15 mouse cellular contexts compared by ENCODE assay signal in the genomic region with DNA sequence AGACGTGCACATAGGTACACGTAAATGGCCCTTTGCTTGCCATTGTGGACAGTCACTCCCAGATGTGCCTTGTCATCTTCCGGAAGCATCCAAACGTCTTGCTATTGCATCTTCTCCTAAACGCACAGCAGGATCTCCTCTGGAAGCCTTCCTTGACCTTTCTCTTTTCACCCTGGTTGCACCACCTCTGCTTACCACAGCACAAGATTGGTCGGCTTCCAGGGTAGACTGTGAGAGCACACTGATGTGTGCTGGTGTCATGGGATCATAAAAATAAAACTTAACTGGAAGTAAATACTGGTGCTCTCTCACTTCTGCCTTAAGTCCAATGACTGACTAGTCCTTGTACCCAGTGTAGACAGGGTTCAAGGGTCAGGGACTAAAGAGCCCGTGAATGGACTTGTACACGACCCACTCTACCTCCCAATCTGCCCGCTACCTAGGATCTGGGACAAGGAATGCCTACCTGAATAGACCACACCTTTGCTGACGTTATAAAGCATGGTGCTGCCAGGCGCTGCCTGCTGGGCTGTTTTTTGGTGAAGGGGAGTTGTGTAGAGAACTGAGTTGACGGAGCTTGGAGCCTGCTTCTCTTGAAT. TPM values are rescaled to one million over a fixed set of nuclear protein-coding genes. Genes with fewer than 3 reads are reported as not detected.
DNase-seq lines count a peak whose midpoint lies in the region; ATAC-seq and TF ChIP-seq lines count a peak whose summit lies in the region.
"Had no signal": no experiment of that assay in that cellular context is flagged by ENCODE, and none has a peak within 500 bp of the region (broad histone marks: within the 10 kb centered on the region; RNA-seq: fewer than 3 reads in every experiment).

No protein-coding gene starts in this region.

- WGBS in hindbrain, embryonic 13.5 days, result 87% methylated on average over 12 of the region's 12 CpGs
- 83% methylated on average over 12 of the region's 12 CpGs for WGBS in hindbrain, postnatal 0 days
- 86% methylated on average over 12 of the region's 12 CpGs for WGBS in midbrain, embryonic 10.5 days
- 85% methylated on average over 12 of the region's 12 CpGs for WGBS in midbrain, embryonic 16.5 days
- WGBS in embryonic facial prominence, embryonic 14.5 days, result 83% methylated on average over 12 of the region's 12 CpGs
- 87% methylated on average over 12 of the region's 12 CpGs for WGBS in heart, embryonic 11.5 days (ENCODE audit: insufficient replicate concordance)

- no peak for DNase-seq in hindbrain, postnatal 0 days (ENCODE audit: low spot score)
- peak; percentile 11 for DNase-seq in midbrain, embryonic 10.5 days (ENCODE audit: low spot score)
- DNase-seq in embryonic facial prominence, embryonic 14.5 days (ENCODE audit: low spot score), result no peak
- DNase-seq in Muller cell, postnatal 12 days (ENCODE audit: inconsistent ontology term), result no peak
- DNase-seq: kidney, postnatal 4 days; lung, postnatal 14 days; right cerebral cortex, postnatal 25 days; thymus, adult 18-20 months had no signal

- TF ChIP-seq CTCF in hindbrain, postnatal 0 days (IDR thresholded peaks at IDR 0.05; ENCODE audit: low read depth), result no peak

- H3K27ac ChIP-seq in hindbrain, embryonic 13.5 days, result no peak overlapping the region
- no peak overlapping the region for H3K27ac ChIP-seq in hindbrain, postnatal 0 days
- H3K27ac ChIP-seq in midbrain, embryonic 10.5 days (replicated peaks), result no peak overlapping the region
- H3K27ac ChIP-seq in midbrain, embryonic 16.5 days (ENCODE audit: low read length), result no peak overlapping the region
- H3K27ac ChIP-seq in embryonic facial prominence, embryonic 14.5 days (replicated peaks; ENCODE audit: low read depth, low read length), result no peak overlapping the region
- no peak overlapping the region for H3K27ac ChIP-seq in heart, embryonic 11.5 days (ENCODE audit: low read depth, low read length)
- H3K27ac ChIP-seq: hindbrain, embryonic 15.5 days had no signal

- no peak for ATAC-seq in hindbrain, embryonic 13.5 days (ENCODE audit: low FRiP score)
- no peak for ATAC-seq in hindbrain, postnatal 0 days
- ATAC-seq in midbrain, embryonic 16.5 days, result no peak
- ATAC-seq in embryonic facial prominence, embryonic 14.5 days (ENCODE audit: low read depth), result no peak
- no peak for ATAC-seq in heart, embryonic 11.5 days (replicated peaks; ENCODE audit: insufficient number of reproducible peaks, low FRiP score, low TSS enrichment)
- ATAC-seq: forebrain, embryonic 14.5 days; Patski had no signal

- no peak overlapping the region for H3K4me3 ChIP-seq in hindbrain, embryonic 13.5 days
- H3K4me3 ChIP-seq in hindbrain, postnatal 0 days (ENCODE audit: low read length), result no peak overlapping the region
- no peak overlapping the region for H3K4me3 ChIP-seq in midbrain, embryonic 10.5 days
- H3K4me3 ChIP-seq in midbrain, embryonic 16.5 days (ENCODE audit: low read depth, low read length), result no peak overlapping the region
- H3K4me3 ChIP-seq in embryonic facial prominence, embryonic 14.5 days (ENCODE audit: low read depth, low read length), result no peak overlapping the region
- H3K4me3 ChIP-seq in heart, embryonic 11.5 days (ENCODE audit: low read depth, low read length), result no peak overlapping the region

- peaks cover 52% of the 10 kb centered on the region for H3K36me3 ChIP-seq in hindbrain, embryonic 13.5 days
- peaks cover 16% of the 10 kb centered on the region for H3K36me3 ChIP-seq in hindbrain, postnatal 0 days (ENCODE audit: insufficient read depth, low read length)
- H3K36me3 ChIP-seq in midbrain, embryonic 10.5 days, result peaks cover 53% of the 10 kb centered on the region
- peaks cover 24% of the 10 kb centered on the region for H3K36me3 ChIP-seq in midbrain, embryonic 16.5 days (ENCODE audit: control insufficient read depth, insufficient read depth, low read length)
- peaks cover 48% of the 10 kb centered on the region for H3K36me3 ChIP-seq in embryonic facial prominence, embryonic 14.5 days (ENCODE audit: control insufficient read depth, insufficient read depth, low read length)
- H3K36me3 ChIP-seq in heart, embryonic 11.5 days (ENCODE audit: control insufficient read depth, insufficient read depth, low read length), result peaks cover 18% of the 10 kb centered on the region

- H3K4me1 ChIP-seq in hindbrain, embryonic 13.5 days (replicated peaks), result peaks cover 29% of the 10 kb centered on the region
- H3K4me1 ChIP-seq in hindbrain, postnatal 0 days (ENCODE audit: insufficient read depth, low read length), result 0 out of 2 replicates have a peak, but pooled peaks cover 5% of the 10 kb centered on the region
- peaks cover 26% of the 10 kb centered on the region for H3K4me1 ChIP-seq in midbrain, embryonic 10.5 days
- peaks cover 16% of the 10 kb centered on the region; the same call in 1 of the 2 replicates for H3K4me1 ChIP-seq in midbrain, embryonic 16.5 days (ENCODE audit: control insufficient read depth, insufficient read depth, low read length)
- peaks cover 9% of the 10 kb centered on the region; the same call in 1 of the 2 replicates for H3K4me1 ChIP-seq in embryonic facial prominence, embryonic 14.5 days (ENCODE audit: control insufficient read depth, insufficient read depth, low read length)
- peaks cover 3% of the 10 kb centered on the region for H3K4me1 ChIP-seq in heart, embryonic 11.5 days (ENCODE audit: control insufficient read depth, insufficient read depth, low read length)

- 0 out of 2 replicates have a peak, but pooled peaks cover 5% of the 10 kb centered on the region for H3K27me3 ChIP-seq in hindbrain, embryonic 13.5 days
- no peaks in the 10 kb centered on the region for H3K27me3 ChIP-seq in hindbrain, postnatal 0 days (ENCODE audit: insufficient read depth, low read length)
- H3K27me3 ChIP-seq in midbrain, embryonic 10.5 days (ENCODE audit: low read depth, poor library complexity, severe bottlenecking), result peaks cover 19% of the 10 kb centered on the region
- H3K27me3 ChIP-seq in midbrain, embryonic 16.5 days (ENCODE audit: control insufficient read depth, insufficient read depth, low read depth, low read length), result no peaks in the 10 kb centered on the region
- H3K27me3 ChIP-seq in embryonic facial prominence, embryonic 14.5 days (replicated peaks; ENCODE audit: control insufficient read depth, insufficient read depth, low read length), result no peaks in the 10 kb centered on the region
- H3K27me3 ChIP-seq in heart, embryonic 11.5 days (ENCODE audit: control insufficient read depth, insufficient read depth, low read length), result no peaks in the 10 kb centered on the region
- H3K27me3 ChIP-seq: CH12.LX; hindbrain, embryonic 15.5 days; Patski had no signal

- H3K4me2 ChIP-seq in hindbrain, embryonic 13.5 days, result peak overlapping the region; percentile 97; the same call in 1 of the 2 replicates
- no peak overlapping the region for H3K4me2 ChIP-seq in hindbrain, postnatal 0 days (ENCODE audit: low read depth, low read length)
- no peak overlapping the region for H3K4me2 ChIP-seq in midbrain, embryonic 16.5 days (ENCODE audit: low read length)
- H3K4me2 ChIP-seq in embryonic facial prominence, embryonic 14.5 days (ENCODE audit: low read depth, low read length), result peak overlapping the region; percentile 93
- H3K4me2 ChIP-seq in heart, embryonic 11.5 days, result no peak overlapping the region

- H3K9ac ChIP-seq in hindbrain, embryonic 13.5 days, result peak overlapping the region; percentile 81; the same call in 1 of the 2 replicates
- H3K9ac ChIP-seq in hindbrain, postnatal 0 days (replicated peaks; ENCODE audit: low read length), result no peak overlapping the region
- no peak overlapping the region for H3K9ac ChIP-seq in midbrain, embryonic 16.5 days (ENCODE audit: low read depth, low read length)
- no peak overlapping the region for H3K9ac ChIP-seq in embryonic facial prominence, embryonic 14.5 days (ENCODE audit: low read depth, low read length)
- H3K9ac ChIP-seq in heart, embryonic 11.5 days (ENCODE audit: low read depth, low read length), result no peak overlapping the region
- H3K9ac ChIP-seq: hindbrain, embryonic 15.5 days had no signal

- H3K9me3 ChIP-seq in hindbrain, embryonic 13.5 days, result no peaks in the 10 kb centered on the region
- no peaks in the 10 kb centered on the region for H3K9me3 ChIP-seq in hindbrain, postnatal 0 days (ENCODE audit: low read length)
- H3K9me3 ChIP-seq in midbrain, embryonic 10.5 days (replicated peaks), result no peaks in the 10 kb centered on the region
- H3K9me3 ChIP-seq in midbrain, embryonic 16.5 days (replicated peaks; ENCODE audit: control insufficient read depth, low read length, poor library complexity, severe bottlenecking), result no peaks in the 10 kb centered on the region
- H3K9me3 ChIP-seq in embryonic facial prominence, embryonic 14.5 days (ENCODE audit: control insufficient read depth, low read length), result no peaks in the 10 kb centered on the region
- H3K9me3 ChIP-seq in heart, embryonic 11.5 days (replicated peaks; ENCODE audit: control insufficient read depth, low read length), result no peaks in the 10 kb centered on the region
- H3K9me3 ChIP-seq: hindbrain, embryonic 15.5 days had no signal

RNA-seq across cellular contexts. Expression of gene Nradd, which starts 1.5 kb away (rescaled TPM):
- polyA plus RNA-seq in hindbrain, embryonic 13.5 days (2015; fragmentation: Nextera tagmentation; extraction: Ambion mirVana), result 34.9 and 38.0 TPM in 2 replicates
- total RNA-seq in hindbrain, postnatal 0 days (2014; rRNA removed), result 23.1 and 30.6 TPM in 2 replicates
- 18.7 and 19.3 TPM in 2 replicates for polyA plus RNA-seq in hindbrain, postnatal 0 days (2015; fragmentation: Nextera tagmentation; extraction: Ambion mirVana)
- 36.8 and 45.4 TPM in 2 replicates for polyA plus RNA-seq in midbrain, embryonic 10.5 days (2016; fragmentation: Nextera tagmentation; extraction: Ambion mirVana)
- polyA plus RNA-seq in midbrain, embryonic 16.5 days (2015; fragmentation: Nextera tagmentation; extraction: Ambion mirVana), result 25.5 and 27.1 TPM in 2 replicates
- polyA plus RNA-seq in embryonic facial prominence, embryonic 14.5 days (2014; fragmentation: Nextera tagmentation; extraction: Ambion mirVana), result 21.2 and 30.4 TPM in 2 replicates
- 12.6 and 19.1 TPM in 2 replicates for polyA plus RNA-seq in heart, embryonic 11.5 days (2014; fragmentation: Nextera tagmentation; extraction: Ambion mirVana)

RNA-seq across cellular contexts. Expression of gene Nbeal2, which starts 31.2 kb away (rescaled TPM):
- polyA plus RNA-seq in hindbrain, embryonic 13.5 days (2015; fragmentation: Nextera tagmentation; extraction: Ambion mirVana), result 2.4 TPM in 2 replicates
- total RNA-seq in hindbrain, postnatal 0 days (2014; rRNA removed), result 9.0 and 11.5 TPM in 2 replicates
- polyA plus RNA-seq in hindbrain, postnatal 0 days (2015; fragmentation: Nextera tagmentation; extraction: Ambion mirVana), result 1.8 and 1.9 TPM in 2 replicates
- 1.3 and 1.4 TPM in 2 replicates for polyA plus RNA-seq in midbrain, embryonic 10.5 days (2016; fragmentation: Nextera tagmentation; extraction: Ambion mirVana)
- polyA plus RNA-seq in midbrain, embryonic 16.5 days (2015; fragmentation: Nextera tagmentation; extraction: Ambion mirVana), result 5.2 and 6.1 TPM in 2 replicates
- polyA plus RNA-seq in embryonic facial prominence, embryonic 14.5 days (2014; fragmentation: Nextera tagmentation; extraction: Ambion mirVana), result 2.0 and 3.6 TPM in 2 replicates
- 1.4 and 1.6 TPM in 2 replicates for polyA plus RNA-seq in heart, embryonic 11.5 days (2014; fragmentation: Nextera tagmentation; extraction: Ambion mirVana)

RNA-seq across cellular contexts. Expression of gene Ccdc12, which starts 33.6 kb away (rescaled TPM):
- 122 TPM in 2 replicates for polyA plus RNA-seq in hindbrain, embryonic 13.5 days (2015; fragmentation: Nextera tagmentation; extraction: Ambion mirVana)
- total RNA-seq in hindbrain, postnatal 0 days (2014; rRNA removed), result 15.0 and 17.0 TPM in 2 replicates
- polyA plus RNA-seq in hindbrain, postnatal 0 days (2015; fragmentation: Nextera tagmentation; extraction: Ambion mirVana), result 108 and 113 TPM in 2 replicates
- 176 and 189 TPM in 2 replicates for polyA plus RNA-seq in midbrain, embryonic 10.5 days (2016; fragmentation: Nextera tagmentation; extraction: Ambion mirVana)
- 93.3 and 103 TPM in 2 replicates for polyA plus RNA-seq in midbrain, embryonic 16.5 days (2015; fragmentation: Nextera tagmentation; extraction: Ambion mirVana)
- 104 and 107 TPM in 2 replicates for polyA plus RNA-seq in embryonic facial prominence, embryonic 14.5 days (2014; fragmentation: Nextera tagmentation; extraction: Ambion mirVana)
- 135 and 149 TPM in 2 replicates for polyA plus RNA-seq in heart, embryonic 11.5 days (2014; fragmentation: Nextera tagmentation; extraction: Ambion mirVana)

Comparison
In these comparisons a context has a peak if more than half of its experiments do, and no peak if none do; other contexts are left out.
1. H3K4me2 ChIP-seq: peak in hindbrain, embryonic 13.5 days (single experiment) and embryonic facial prominence, embryonic 14.5 days (single experiment); none in hindbrain, postnatal 0 days (single experiment), midbrain, embryonic 16.5 days (single experiment) and heart, embryonic 11.5 days (single experiment).